Mouse (Mus musculus) lung, adult 2 months (tissue): Measurements from ENCODE around the gene Anapc2.

Experiments used
- CTCF ChIP-seq: fragments of 200-500 bp; IDR thresholded peaks from 2 replicates; pipeline ENCODE4 v1.5.1; 2011; ENCODE audit warnings: mild to moderate bottlenecking, low read length, control low read depth; ENCODE audit not compliant: insufficient read depth
- POLR2A ChIP-seq: fragments of 200-500 bp; IDR thresholded peaks from 2 replicates; pipeline ENCODE4 v1.6.1; 2011; ENCODE audit warnings: low read depth, mild to moderate bottlenecking, control low read depth, low read length, borderline replicate concordance; ENCODE audit errors: extremely low read depth

GRCm38 (mm10) chr2:25286314-25286713, 14.0 kb downstream of the Anapc2 start:
- TF ChIP-seq CTCF: no peak
- TF ChIP-seq POLR2A: no peak
